Mouse (Mus musculus): ENCODE data around the gene Rab11fip3. TPM values are rescaled to one million over a fixed set of nuclear protein-coding genes. Genes with fewer than 3 reads are reported as not detected.
A peak's percentile ranks its signal among the peaks of the same experiment; 100 is the strongest.

The Rab11fip3 gene
- polyA plus RNA-seq, 1 experiment from 2014 or later, result 15.8 TPM

- 3% methylated on average over 31 of the region's 47 CpGs for WGBS
- DNase-seq (ENCODE audit: low spot score) (peak; percentile 70), ATAC-seq (ENCODE audit: low read depth) (peak; percentile 64)
- H3K27me3 ChIP-seq (replicated peaks; ENCODE audit: control insufficient read depth, insufficient read depth, low read length), result no peaks in the 10 kb centered on the region
- peak within 1 kb of the TSS; percentile 72 for H3K4me3 ChIP-seq (ENCODE audit: low read depth, low read length)
- H3K9me3 ChIP-seq (ENCODE audit: control insufficient read depth, low read length), result no peaks in the 10 kb centered on the region
- H3K27ac ChIP-seq (replicated peaks; ENCODE audit: low read depth, low read length), result peak within 1 kb of the TSS; percentile 78; the same call in 1 of the 2 replicates
- peak within 1 kb of the TSS; percentile 71 for H3K4me2 ChIP-seq (ENCODE audit: low read depth, low read length)
- 0 out of 2 replicates have a peak, but pooled peaks cover 11% of the 10 kb centered on the region for H3K36me3 ChIP-seq (ENCODE audit: control insufficient read depth, insufficient read depth, low read length)
- peak within 1 kb of the TSS; percentile 87 for H3K9ac ChIP-seq (ENCODE audit: low read depth, low read length)
- H3K4me1 ChIP-seq (ENCODE audit: control insufficient read depth, insufficient read depth, low read length), result 0 out of 2 replicates have a peak, but pooled peaks cover 4% of the 10 kb centered on the region
These were observed 25.9 kb upstream of the Rab11fip3 start, which contains the start of gene Nme4 for GRCm38 (mm10) chr17:26095121-26095740. Gene Nme4, minus strand, starts transcription at chr17:26095602.

- H3K4me3 ChIP-seq (ENCODE audit: low read depth, low read length), result peak overlapping the region; percentile 72
- H3K9ac ChIP-seq (ENCODE audit: low read depth, low read length), result peak overlapping the region; percentile 87
- ATAC-seq (ENCODE audit: low read depth), result no peak
- 0 out of 2 replicates have a peak, but pooled peaks cover 11% of the 10 kb centered on the region for H3K36me3 ChIP-seq (ENCODE audit: control insufficient read depth, insufficient read depth, low read length)
- peaks cover 4% of the 10 kb centered on the region; the same call in 1 of the 2 replicates for H3K4me1 ChIP-seq (ENCODE audit: control insufficient read depth, insufficient read depth, low read length)
- no peaks in the 10 kb centered on the region for H3K9me3 ChIP-seq (ENCODE audit: control insufficient read depth, low read length)
- H3K27ac ChIP-seq (replicated peaks; ENCODE audit: low read depth, low read length), result peak overlapping the region; percentile 78; the same call in 1 of the 2 replicates
- peak overlapping the region; percentile 71 for H3K4me2 ChIP-seq (ENCODE audit: low read depth, low read length)
- WGBS, result 23% methylated on average over 9 of the region's 9 CpGs
- H3K27me3 ChIP-seq (replicated peaks; ENCODE audit: control insufficient read depth, insufficient read depth, low read length), result no peaks in the 10 kb centered on the region
- no peak for DNase-seq (ENCODE audit: low spot score)
These were observed 25.3 kb upstream of the Rab11fip3 start for GRCm38 (mm10) chr17:26094531-26095110.

- Histone ChIP-seq H3K27ac (replicated peaks; ENCODE audit: low read depth, low read length) (peak within 1 kb of the TSS; percentile 78), H3K27me3 (replicated peaks; ENCODE audit: control insufficient read depth, insufficient read depth, low read length) (no peaks in the 10 kb centered on the region), H3K36me3 (ENCODE audit: control insufficient read depth, insufficient read depth, low read length) (peaks cover 19% of the 10 kb centered on the region), H3K4me3 (ENCODE audit: low read depth, low read length) (peak within 1 kb of the TSS; percentile 63), H3K9ac (ENCODE audit: low read depth, low read length) (peak within 1 kb of the TSS; percentile 81), H3K4me1 (ENCODE audit: control insufficient read depth, insufficient read depth, low read length) (peaks cover 4% of the 10 kb centered on the region; the same call in 1 of the 2 replicates), H3K4me2 (ENCODE audit: low read depth, low read length) (peak within 1 kb of the TSS; percentile 80), H3K9me3 (ENCODE audit: control insufficient read depth, low read length) (no peaks in the 10 kb centered on the region)
- DNase-seq (ENCODE audit: low spot score) (peak; percentile 95), ATAC-seq (ENCODE audit: low read depth) (peak; percentile 95)
- 1% methylated on average over 31 of the region's 32 CpGs for WGBS
These were observed 20.7 kb upstream of the Rab11fip3 start, which contains the start of gene Decr2 for GRCm38 (mm10) chr17:26089905-26090632. Gene Decr2, minus strand, starts transcription at chr17:26090337.

DNA sequence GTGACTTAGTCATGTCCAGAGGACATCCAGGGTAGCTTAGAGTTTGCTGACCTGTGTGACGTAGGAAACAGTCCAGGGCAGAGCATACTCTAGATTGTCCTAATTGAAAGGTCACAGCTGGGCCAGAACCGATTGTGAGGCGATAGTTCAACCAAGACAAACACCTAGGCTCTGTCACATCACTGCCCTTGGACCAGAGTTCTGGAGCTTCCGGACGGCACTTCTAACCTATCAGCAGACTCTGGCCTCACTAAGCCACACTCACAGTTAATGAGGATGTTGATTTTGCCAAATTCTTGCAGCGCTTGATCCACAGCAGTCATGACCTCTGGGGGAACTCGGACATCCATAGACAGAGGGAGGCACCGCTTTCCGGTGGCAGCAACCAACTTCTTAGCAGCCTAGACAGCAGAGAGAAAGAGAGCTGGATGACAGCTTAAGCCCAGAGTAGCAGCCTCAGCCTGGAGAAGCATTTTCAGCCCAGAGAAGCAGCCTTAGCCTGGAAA is 17.8 kb upstream of the Rab11fip3 start:
- H3K36me3 ChIP-seq (ENCODE audit: control insufficient read depth, insufficient read depth, low read length), result peaks cover 21% of the 10 kb centered on the region
- H3K27me3 ChIP-seq (replicated peaks; ENCODE audit: control insufficient read depth, insufficient read depth, low read length), result no peaks in the 10 kb centered on the region
- no peaks in the 10 kb centered on the region for H3K9me3 ChIP-seq (ENCODE audit: control insufficient read depth, low read length)
- no peak overlapping the region for H3K27ac ChIP-seq (replicated peaks; ENCODE audit: low read depth, low read length)
- no peaks in the 10 kb centered on the region; the same call in 1 of the 2 replicates for H3K4me1 ChIP-seq (ENCODE audit: control insufficient read depth, insufficient read depth, low read length)
- H3K4me3 ChIP-seq (ENCODE audit: low read depth, low read length), result no peak overlapping the region
- ATAC-seq (ENCODE audit: low read depth) (no peak), DNase-seq (ENCODE audit: low spot score) (no peak)
- H3K4me2 ChIP-seq (ENCODE audit: low read depth, low read length), result no peak overlapping the region
- 87% methylated on average over 9 of the region's 9 CpGs for WGBS
- H3K9ac ChIP-seq (ENCODE audit: low read depth, low read length), result no peak overlapping the region

DNA sequence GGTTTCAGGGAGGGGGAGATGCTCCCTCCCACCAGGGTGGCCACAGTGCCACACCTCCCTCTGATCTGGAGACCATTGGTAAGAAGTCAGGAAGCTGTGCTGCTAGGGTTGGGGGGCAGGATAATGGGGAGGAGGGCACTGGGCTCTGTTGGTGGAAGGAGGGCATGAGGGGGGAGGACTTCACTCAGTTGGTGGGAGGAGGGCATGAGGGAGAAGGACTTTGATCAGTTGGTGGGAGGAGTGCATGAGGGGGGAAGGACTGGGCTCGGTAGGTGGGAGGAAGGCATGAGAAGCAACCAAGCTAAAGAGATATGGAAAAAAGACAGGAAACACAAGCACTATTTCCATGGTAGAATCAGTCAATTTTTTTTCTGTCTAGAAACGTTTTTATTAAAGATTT is 11.5 kb upstream of the Rab11fip3 start:
- WGBS, result 55% methylated on average over 2 of the region's 2 CpGs
- no peak for ATAC-seq (ENCODE audit: low read depth)
- no peak overlapping the region for H3K4me2 ChIP-seq (ENCODE audit: low read depth, low read length)

DNA sequence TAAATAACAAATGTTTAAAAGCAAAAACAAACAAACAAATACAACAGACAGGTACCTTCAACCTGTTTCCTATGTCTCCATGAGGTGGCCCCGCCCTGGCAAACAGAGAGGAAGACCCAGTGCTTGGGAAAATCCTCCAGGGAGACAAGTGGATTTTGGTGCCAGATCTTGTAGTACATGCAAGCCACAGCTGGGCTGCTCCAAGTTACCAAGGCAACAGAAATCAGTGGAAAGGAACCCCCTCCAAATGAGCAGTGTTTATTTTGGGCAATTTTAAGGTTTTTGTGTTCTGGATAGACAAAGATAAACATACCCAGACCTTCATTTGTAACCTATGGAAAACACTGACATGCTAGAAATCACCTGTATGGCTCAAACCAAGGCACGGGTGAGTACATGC is 9.5 kb upstream of the Rab11fip3 start:
- Histone ChIP-seq H3K4me3 (ENCODE audit: low read depth, low read length) (no peak overlapping the region), H3K27ac (replicated peaks; ENCODE audit: low read depth, low read length) (no peak overlapping the region), H3K4me1 (ENCODE audit: control insufficient read depth, insufficient read depth, low read length) (no peaks in the 10 kb centered on the region), H3K27me3 (replicated peaks; ENCODE audit: control insufficient read depth, insufficient read depth, low read length) (no peaks in the 10 kb centered on the region), H3K9ac (ENCODE audit: low read depth, low read length) (no peak overlapping the region), H3K9me3 (ENCODE audit: control insufficient read depth, low read length) (no peaks in the 10 kb centered on the region), H3K4me2 (ENCODE audit: low read depth, low read length) (no peak overlapping the region), H3K36me3 (ENCODE audit: control insufficient read depth, insufficient read depth, low read length) (0 out of 2 replicates have a peak, but pooled peaks cover 4% of the 10 kb centered on the region)
- DNase-seq (ENCODE audit: low spot score), result no peak
- WGBS, result 79% methylated on average over 2 of the region's 2 CpGs
- ATAC-seq (ENCODE audit: low read depth), result no peak

More for the DNA sequence above, 11.5 kb upstream of the Rab11fip3 start:
- no peaks in the 10 kb centered on the region for H3K4me1 ChIP-seq (ENCODE audit: control insufficient read depth, insufficient read depth, low read length)
- no peak overlapping the region for H3K4me3 ChIP-seq (ENCODE audit: low read depth, low read length)
- H3K27ac ChIP-seq (replicated peaks; ENCODE audit: low read depth, low read length), result no peak overlapping the region
- no peaks in the 10 kb centered on the region for H3K9me3 ChIP-seq (ENCODE audit: control insufficient read depth, low read length)
- H3K9ac ChIP-seq (ENCODE audit: low read depth, low read length), result no peak overlapping the region
- 0 out of 2 replicates have a peak, but pooled peaks cover 8% of the 10 kb centered on the region for H3K36me3 ChIP-seq (ENCODE audit: control insufficient read depth, insufficient read depth, low read length)
- DNase-seq (ENCODE audit: low spot score), result no peak
- H3K27me3 ChIP-seq (replicated peaks; ENCODE audit: control insufficient read depth, insufficient read depth, low read length), result no peaks in the 10 kb centered on the region

GRCm38 (mm10) chr17:26075246-26075645 is 5.9 kb upstream of the Rab11fip3 start:
- no peak for ATAC-seq (ENCODE audit: low read depth)
- Histone ChIP-seq H3K9ac (ENCODE audit: low read depth, low read length) (no peak overlapping the region), H3K36me3 (ENCODE audit: control insufficient read depth, insufficient read depth, low read length) (no peaks in the 10 kb centered on the region), H3K4me1 (ENCODE audit: control insufficient read depth, insufficient read depth, low read length) (no peaks in the 10 kb centered on the region), H3K27ac (replicated peaks; ENCODE audit: low read depth, low read length) (no peak overlapping the region), H3K9me3 (ENCODE audit: control insufficient read depth, low read length) (no peaks in the 10 kb centered on the region), H3K27me3 (replicated peaks; ENCODE audit: control insufficient read depth, insufficient read depth, low read length) (no peaks in the 10 kb centered on the region), H3K4me2 (ENCODE audit: low read depth, low read length) (no peak overlapping the region), H3K4me3 (ENCODE audit: low read depth, low read length) (no peak overlapping the region)
- no peak for DNase-seq (ENCODE audit: low spot score)
- whole genome bisulfite sequencing, result 68% methylated on average over 3 of the region's 3 CpGs

DNA sequence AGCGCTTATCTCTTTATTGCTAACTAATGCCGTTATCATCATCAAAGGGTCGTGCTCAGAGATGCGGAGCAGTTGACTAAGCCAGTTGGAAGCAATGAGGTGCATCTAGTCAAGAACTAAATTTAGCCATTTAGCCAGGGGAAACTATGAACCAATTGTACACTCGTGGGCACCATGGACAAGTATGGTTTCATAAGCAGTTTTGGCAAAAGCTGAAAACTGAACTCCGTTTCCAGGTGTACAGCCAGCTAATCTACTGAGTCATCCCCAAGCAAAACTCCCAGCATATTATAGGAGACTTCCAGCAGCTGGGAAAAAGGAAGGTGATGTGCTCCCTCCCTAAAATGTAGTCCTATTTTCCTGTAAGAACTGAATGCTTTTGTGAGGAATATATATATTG is 781 bp upstream of the Rab11fip3 start:
- H3K4me1 ChIP-seq (ENCODE audit: control insufficient read depth, insufficient read depth, low read length), result peaks cover 22% of the 10 kb centered on the region
- peaks cover 3% of the 10 kb centered on the region; the same call in 1 of the 2 replicates for H3K36me3 ChIP-seq (ENCODE audit: control insufficient read depth, insufficient read depth, low read length)
- H3K9ac ChIP-seq (ENCODE audit: low read depth, low read length), result peak overlapping the region; percentile 84
- peak overlapping the region; percentile 87 for H3K4me3 ChIP-seq (ENCODE audit: low read depth, low read length)
- peak overlapping the region; percentile 94 for H3K4me2 ChIP-seq (ENCODE audit: low read depth, low read length)
- no peak for DNase-seq (ENCODE audit: low spot score)
- 36% methylated on average over 6 of the region's 6 CpGs for WGBS
- H3K27me3 ChIP-seq (replicated peaks; ENCODE audit: control insufficient read depth, insufficient read depth, low read length), result no peaks in the 10 kb centered on the region
- no peaks in the 10 kb centered on the region for H3K9me3 ChIP-seq (ENCODE audit: control insufficient read depth, low read length)
- ATAC-seq (ENCODE audit: low read depth), result no peak
- no peak overlapping the region for H3K27ac ChIP-seq (replicated peaks; ENCODE audit: low read depth, low read length)

All from embryonic facial prominence, embryonic 14.5 days (tissue).